Mouse (Mus musculus): ENCODE results near the gene Dnmt1.

DNA sequence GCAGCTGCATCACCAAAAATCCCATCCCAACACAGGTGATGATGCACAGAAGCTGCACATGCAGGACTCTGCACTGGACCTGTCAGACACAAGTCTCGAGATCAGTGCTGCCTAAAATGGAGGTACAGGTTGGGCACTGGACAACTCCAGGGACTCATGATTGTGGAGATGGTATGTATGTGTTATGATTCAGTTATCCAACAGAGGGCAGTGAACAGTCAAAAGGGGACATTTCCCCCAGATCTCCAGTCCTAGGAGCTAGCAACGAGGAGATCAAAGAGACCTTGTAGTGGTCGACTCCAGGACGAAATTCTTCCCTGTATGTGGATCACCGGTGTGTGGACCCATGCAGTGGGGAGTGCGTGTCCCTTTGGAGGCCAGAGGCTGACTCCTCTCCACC, 99.8 kb downstream of the Dnmt1 start:
- TF ChIP-seq POLR2A (IDR thresholded peaks at IDR 0.05; ENCODE audit: low read depth, low read length) = no peak
- TF ChIP-seq MAX (IDR thresholded peaks at IDR 0.05; ENCODE audit: low read length) = no peak
- TF ChIP-seq EP300 (IDR thresholded peaks at IDR 0.05; ENCODE audit: low read length) = no peak
- TF ChIP-seq ZNF384 (IDR thresholded peaks at IDR 0.05; ENCODE audit: low read depth, low read length) = no peak
- no peak for TF ChIP-seq SIN3A (IDR thresholded peaks at IDR 0.05; ENCODE audit: low read length)
- 0 out of 2 replicates have a peak, but pooled peaks have one; percentile 15 for TF ChIP-seq IRF4 (IDR thresholded peaks at IDR 0.05; ENCODE audit: low read depth, low read length)

All from CH12.LX (cell line).